Mouse (Mus musculus) spleen, postnatal 36 days (tissue): Measurements from ENCODE around the gene Rnaseh2b.

Experiments used
- DNase-seq, 2 experiments: peaks; one replicate each; pipeline ENCODE4 v3.0.0; 2022; ENCODE audit warnings: low spot score in 2 of 2, mixed read lengths in 1 of 2

Rnaseh2b gene

DNA sequence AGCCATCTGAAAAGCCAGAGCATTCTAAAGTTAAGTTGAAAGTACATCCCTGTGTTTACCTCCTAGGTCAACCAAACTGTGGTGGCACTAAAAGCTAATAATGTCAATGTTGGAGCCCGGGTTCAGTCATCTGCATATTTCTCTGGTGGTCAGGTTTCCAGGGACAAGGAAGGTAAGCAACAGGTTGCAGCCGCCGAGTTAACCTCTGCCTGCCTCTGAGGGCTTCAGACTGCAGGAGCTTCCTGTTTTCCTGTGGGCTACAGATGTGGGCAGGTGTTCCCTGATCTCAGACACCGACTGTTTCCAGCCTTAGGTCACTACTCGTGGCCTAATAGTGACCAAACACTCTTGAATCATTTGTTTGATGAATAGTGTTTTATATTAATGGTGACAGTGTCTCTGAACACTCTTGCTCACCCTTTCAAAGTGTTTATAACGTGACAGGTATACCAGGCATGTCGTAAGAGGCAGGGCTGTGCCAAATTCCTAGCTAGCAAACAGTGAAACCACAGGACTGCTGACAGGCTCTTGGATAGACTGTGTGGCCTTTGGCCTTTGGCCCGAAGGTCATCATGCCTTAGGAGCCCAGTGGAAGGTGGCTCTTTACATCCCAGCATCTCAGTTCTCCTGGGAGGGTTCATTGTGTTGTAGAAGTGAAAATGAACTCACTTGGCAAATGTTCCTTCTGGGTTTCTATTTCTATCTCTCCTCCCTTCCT, 69.0 kb downstream of the Rnaseh2b start:
- no peak for DNase-seq

DNA sequence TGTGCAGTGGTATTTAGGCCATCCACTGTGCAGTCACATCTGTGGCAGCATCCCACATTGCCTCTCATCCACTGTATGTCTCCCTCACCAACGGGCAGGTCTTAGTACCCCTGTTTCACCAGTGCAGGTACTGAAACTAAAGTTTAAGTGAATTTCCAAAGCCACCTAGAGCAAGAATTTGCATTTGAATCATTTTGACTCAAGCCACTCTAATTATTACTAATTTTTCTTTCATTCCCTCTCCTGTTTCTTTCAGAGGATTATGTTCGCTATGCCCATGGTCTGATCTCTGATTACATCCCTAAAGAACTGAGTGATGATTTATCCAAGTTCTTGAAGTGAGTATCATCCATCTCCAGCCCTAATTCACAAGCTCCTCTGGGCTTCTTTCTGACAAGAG, 71.4 kb downstream of the Rnaseh2b start:
- DNase-seq, result no peak

DNA sequence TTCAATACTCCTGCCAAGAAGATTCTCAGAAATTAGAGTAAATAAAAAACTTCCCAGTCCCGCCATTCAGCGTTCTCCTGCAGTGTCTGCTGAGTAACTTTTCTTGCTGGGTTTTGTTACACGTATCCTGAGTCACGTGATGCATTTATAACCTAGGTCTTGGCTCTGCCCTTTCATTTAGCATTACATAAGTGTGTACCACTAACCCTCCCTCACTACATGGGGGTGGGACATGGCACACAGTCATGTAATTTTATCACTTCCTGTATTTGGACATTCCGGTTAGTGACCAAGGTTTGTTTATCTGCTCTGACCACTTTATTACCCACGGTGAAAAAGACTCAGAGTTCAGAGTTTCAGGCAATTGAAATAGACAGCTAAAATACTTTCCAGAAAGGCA, 78.4 kb downstream of the Rnaseh2b start:
- peak in 1 of 2 experiments; percentile 22 for DNase-seq

DNA sequence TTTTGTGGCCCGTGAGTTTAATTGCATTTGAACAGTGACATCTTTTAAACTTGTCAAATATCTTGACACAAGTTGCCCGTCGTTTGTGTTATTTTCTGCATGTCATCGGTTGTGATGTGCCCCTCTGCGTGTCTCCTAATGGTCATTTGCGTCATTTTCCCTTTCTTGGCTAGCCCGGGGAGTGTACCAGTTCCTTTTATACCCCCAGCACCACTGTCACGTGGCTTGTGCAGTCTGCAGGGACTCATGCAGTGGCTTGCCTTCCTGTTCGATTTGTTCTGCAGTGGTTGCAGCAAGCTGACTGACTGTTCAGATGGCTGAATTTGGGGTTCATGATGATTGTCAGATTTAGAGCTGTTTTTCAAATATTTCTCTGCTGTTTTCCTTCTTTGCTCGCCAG, 81.6 kb downstream of the Rnaseh2b start:
- DNase-seq, result no peak

DNA sequence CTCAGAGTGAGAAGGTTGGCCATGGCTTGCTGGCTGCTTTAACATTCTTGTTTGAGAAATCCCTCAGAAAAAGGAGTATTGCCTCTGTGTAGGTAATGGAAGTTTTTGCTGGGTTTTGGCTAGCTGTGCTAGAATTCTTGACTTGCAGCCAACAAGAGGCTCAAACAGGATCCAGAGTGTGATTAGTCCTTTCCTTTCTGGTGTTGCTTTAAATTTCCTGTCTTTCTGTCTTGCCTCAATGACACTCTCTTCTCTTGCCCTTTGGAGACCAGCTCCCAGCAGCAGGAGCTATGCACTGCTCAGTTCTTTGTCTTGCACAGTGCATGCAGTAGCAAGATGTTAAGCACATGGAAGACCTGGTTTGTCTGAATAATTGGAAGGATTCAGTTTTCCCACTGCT, 83.3 kb downstream of the Rnaseh2b start:
- no peak for DNase-seq

DNA sequence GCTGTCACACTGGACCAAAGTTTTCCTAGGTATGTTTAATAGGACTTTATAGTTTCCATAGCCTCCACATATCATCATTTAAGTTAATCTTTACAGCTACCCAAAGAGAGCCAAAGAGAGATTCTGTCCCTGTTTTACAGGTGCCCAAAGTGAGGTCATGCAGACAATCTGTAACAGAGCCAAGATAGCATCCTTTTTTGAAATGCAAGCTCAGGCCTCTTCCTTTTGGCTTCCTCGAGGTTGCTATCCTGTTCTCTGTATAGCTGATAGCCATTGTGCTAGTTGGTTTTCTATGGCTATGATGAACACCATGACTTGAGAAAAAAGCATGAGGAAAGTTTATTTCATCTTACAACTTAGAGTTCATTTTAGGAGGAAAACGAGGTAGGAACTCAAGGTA, 83.7 kb downstream of the Rnaseh2b start:
- no peak for DNase-seq

DNA sequence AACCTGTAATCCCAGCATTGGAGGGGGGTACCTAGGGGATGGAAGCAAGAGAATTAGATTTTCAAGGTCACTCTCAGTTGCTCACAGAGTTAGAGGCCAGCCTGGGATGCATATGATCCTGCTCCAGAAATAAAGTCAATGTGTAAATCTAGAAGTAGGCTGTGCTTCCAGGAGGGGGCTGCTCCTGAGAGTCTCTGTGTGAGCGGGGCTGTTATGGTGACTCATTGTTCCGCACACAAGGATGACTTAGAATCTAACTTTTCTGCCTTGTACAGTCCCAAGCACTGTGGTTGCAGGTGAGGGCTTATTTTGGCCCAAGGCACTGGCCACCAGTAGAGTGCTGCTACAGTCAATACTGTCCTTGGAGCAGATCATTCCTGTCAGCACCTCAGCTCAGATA, 87.0 kb downstream of the Rnaseh2b start:
- no peak for DNase-seq

DNA sequence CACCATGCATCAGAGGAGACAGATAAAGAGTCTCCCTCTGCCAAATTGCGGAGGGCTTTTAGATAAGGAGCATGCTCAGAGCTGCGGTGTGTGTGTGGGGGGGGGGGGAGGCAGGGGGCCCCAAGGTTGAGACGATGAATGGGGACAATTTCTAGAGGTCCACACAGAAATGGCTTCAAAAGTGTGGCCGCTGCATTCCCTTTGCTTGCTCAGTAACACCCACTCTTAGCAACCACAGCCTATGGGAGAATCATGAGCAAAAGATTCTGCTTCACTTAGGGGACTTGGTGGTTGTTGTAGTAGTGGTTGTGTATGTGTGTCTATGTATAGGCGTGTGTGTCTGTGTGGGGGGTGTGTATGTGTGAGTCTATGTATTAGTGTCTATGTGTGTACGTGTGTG, 88.2 kb downstream of the Rnaseh2b start:
- DNase-seq, result no peak

DNA sequence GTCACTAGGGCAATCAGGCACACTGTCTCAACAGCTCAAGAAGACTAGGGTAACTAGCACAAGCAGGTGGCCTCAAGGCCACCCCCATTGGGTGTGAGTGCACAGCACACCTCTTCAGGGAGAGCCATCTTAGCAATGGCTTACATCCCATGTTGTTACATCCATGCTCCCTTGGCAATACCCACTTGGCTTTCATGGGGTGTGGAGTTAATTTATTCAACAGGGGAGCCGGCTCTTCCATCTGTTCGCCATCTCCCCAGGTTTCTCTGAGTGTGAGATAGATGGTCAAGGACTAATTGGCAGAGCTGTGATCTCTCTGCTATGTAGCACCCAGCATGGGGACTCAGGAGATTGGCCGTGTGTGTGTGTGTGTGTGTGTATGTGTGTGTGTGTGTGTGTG, 90.7 kb downstream of the Rnaseh2b start:
- no peak for DNase-seq

DNA sequence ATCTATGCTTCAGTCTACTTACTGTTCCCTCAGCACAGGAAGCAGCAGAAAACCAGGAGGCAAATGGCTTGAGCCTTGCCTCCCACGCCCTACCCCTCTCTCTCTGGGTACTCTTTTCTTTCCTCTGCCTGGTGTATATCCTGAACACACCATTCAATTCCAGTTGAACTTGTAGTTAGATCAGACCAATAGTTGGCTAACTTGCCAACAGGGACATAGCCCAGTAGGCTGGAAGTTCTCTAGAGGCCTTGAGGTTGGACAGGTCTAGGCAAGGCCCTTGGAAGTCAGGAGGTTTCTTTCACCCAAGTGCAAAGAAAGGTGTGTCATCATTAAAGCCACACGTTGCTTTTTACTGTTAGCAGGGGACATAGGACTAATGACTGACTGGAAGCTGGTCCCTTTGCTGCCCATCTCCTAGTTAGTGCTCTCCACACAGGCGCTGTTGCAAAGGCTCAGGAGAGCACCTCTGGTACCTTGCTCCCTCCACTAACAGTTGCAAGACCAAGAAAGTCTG, 91.5 kb downstream of the Rnaseh2b start:
- no peak for DNase-seq

DNA sequence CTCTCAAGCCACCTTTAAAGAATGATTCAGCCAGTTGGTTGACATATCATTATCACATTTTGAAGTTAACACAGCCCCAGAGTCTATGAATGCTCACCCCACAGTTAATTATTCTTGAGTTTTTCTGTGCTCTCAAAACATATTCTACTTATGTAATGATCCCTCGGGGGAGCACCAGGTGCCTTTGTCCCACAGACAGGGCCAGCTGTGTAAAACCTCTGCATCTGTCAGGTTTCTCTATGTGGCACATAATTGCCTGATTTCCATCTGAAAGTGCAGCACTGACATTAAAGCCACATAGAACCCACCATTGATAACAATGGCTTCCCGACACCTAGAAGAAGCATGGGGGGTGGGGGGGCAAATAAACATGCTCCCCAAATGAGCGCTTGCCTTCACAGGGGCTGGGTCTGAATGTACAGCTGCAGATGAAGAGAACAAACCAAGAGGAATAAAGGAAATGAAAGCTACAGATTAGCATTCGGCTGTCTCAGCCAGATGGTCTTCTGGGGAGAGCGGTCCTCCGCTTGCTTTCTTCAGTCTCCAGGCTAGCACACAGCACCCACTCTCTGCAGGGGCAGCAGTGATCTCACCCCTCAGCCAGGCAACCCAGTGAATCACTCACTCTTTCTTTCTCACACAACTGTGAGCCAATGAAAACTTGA, 96.8 kb downstream of the Rnaseh2b start:
- peak; percentile 11 to 29 for DNase-seq

DNA sequence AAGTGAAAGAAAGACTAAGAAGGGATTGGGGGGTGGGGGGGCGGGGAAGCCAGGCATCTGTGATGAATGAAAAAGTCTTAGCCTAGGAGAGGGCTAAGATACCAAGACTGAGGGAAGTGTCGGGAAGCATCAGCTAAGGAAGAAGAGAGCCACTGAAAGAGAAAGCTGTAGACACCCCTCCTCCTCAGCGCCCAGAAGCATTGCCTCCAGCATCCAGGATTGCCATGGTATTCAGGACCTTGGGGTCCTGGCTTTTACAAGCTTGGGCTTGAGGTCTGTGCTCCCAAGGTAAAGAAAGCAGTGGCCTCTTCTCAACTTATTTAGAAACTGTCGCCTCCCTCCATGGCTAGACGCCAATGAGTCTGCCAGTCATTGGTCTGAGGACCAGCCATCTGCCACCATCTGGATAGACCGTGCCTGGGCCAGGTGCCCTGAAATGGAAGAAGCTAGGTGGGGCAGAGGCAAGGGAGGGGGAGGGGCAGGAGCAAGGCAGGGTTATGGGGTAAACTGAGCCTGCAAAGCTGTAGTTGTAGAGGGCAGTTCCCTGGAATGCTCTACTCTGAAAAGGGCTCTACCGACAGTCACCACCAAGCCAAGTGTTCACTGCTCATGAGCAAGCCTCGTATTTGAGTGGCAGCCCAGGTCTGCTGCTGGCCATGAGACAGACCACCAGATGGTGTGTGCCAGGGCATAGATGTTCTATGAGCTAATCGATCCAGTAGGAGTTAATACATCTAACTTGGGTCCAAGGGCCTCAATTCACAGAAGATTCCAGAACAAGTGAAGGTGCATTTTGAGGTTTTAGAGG, 97.5 kb downstream of the Rnaseh2b start:
- DNase-seq, result no peak

DNA sequence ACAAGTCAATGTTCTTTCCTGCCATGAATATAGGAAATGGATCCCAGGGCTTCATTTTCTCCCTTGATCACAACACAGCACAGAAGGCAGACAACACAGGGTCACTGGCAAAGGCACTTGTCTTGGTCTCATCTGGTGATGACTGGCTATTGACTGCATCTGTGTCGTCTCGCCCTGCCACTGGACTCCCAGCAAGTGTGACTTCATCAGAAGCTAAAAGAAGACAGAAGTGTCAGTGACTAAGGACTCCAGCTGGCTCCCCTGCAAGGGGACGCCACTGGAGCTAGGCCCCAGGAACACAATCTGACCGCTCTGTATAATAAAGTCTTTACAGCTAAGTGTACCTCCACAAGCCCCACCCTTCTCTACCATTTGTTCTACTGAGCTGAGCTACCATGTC, 100.4 kb downstream of the Rnaseh2b start:
- DNase-seq, result no peak

DNA sequence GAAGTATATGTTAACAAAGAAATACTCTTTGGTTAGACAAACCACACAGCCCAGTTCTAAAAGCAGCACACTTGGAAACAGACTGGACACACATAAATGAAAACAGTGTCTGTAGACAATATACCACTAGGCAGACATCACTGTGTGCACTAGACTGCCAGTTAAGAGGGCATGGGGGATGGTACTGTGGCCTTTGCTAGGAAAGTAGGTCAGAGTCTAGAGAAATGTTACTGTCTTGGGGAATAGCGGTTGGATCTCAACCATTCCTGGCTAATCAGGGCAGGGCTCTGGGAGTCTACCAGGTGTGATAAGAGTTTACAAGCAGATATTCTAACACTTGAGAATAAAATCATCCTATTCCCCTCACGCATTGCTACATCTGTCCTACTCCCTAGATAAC, 103.0 kb downstream of the Rnaseh2b start:
- DNase-seq, result no peak

DNA sequence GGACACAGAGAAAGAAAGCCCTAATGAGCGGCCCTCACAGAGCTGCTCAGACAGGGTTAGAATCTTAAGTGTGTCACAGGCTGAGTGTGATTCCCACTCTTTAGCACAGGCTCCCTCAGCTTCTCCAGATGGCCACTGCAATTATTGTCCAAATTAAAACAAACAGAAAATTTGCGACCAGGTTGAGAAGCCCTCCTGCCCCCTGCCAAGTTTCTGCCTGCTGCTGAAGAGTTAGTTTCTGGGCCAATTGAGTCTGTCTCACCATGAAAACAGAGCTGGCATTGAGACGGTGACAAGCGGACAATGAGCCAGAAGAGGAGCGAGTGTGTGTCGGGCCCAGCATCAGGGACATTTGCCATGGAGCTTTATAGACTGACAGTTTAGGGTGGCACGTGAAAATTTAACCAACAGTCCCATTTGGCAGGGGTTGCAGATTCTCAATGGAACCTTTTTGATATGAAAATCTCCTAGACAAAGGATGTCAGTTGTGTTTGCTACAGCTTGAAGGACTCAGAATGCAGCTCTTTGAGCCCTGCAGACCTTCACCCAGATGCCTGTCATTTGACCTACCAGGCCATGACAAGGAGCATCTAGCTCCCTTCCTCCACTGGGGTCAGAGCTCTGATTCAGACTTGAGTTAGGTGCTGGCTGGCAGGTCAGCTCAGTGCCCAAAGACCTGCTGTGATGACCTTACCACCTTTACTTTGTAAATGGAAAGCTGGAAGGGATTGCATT, 123.8 kb downstream of the Rnaseh2b start:
- no peak for DNase-seq

DNA sequence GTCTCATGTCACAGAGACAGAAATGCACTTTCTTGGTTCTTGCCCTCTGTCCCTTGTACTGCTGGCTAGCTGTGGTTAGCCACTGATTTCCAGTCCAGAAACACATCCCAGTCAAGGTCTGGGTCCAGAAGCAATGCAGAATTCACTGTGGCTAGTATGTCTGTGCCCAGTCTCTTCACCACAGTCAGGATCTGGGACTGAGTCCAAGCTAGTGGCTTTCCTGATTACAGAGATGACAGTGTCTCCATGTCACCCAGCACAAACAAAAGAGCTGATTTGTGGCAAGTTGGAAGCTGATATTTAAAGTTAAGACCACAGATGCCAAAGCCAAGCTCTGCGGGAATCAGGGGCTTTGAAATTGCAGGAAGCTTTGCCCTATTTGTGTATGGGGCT, 124.3 kb downstream of the Rnaseh2b start:
- DNase-seq, result no peak

DNA sequence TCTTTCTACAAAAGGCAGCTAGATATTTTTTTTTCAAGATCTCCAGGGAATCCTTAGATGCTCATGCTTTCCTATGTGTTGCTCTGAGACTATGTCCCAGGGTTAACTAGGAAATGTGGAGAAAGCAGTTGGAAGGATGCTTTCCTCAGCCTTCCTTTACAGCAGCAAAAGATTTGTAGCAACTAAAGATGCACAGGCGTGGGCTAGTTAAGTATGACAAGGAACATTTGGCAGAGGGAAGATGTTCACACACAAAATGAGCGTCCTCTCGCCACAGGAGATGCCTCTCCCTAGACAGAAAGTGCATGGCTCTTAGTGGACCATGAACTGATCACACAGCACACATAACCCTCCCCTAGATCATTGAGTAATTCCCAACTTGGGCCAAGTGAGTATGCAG, 125.1 kb downstream of the Rnaseh2b start:
- no peak for DNase-seq

DNA sequence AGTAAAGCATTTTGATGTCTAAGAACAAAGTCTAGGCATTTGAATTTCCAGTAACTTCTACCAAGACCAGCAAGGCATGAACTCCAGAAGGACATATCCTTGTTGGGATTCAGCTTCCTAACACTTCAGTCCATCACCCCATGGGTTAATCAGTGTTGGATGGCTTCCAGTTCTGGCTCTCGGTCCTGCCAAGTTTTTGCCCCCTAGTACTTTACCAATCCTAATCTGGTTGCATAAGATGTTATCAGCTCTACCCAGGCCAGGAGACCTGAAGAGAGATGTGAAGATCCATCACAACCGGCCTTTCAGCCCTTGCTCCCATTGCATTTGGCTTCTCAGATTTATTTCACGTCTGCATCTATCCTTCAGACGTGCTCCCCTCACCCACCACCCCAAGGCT, 129.9 kb downstream of the Rnaseh2b start:
- DNase-seq, result no peak
